Mouse (Mus musculus) megakaryocyte, embryonic 14.5 days (primary cell): ENCODE results near the gene Gm37240.

ENCODE experiments used
- FLI1 ChIP-seq: IDR thresholded peaks from 2 replicates; pipeline ENCODE4 v1.6.1; 2012; ENCODE audit warnings: low read length, inconsistent platforms, mixed read lengths
- GATA1 ChIP-seq: IDR thresholded peaks from 3 replicates; pipeline ENCODE4 v1.6.1; 2012; ENCODE audit warnings: mixed read lengths, low read length, inconsistent platforms, borderline replicate concordance

GRCm38 (mm10) chr3:85126970-85127369, 760.3 kb downstream of the Gm37240 start:
- TF ChIP-seq GATA1 = no peak
- TF ChIP-seq FLI1 = no peak
